Mouse (Mus musculus): Measurements from ENCODE around the gene B3glct. TPM values are rescaled to one million over a fixed set of nuclear protein-coding genes. Genes with fewer than 3 reads are reported as not detected.

Gene B3glct
- polyA plus RNA-seq, 1 experiment from 2014 or later, result 16.0 TPM

- no peak for ATAC-seq (ENCODE audit: low FRiP score, low read depth)
- Histone ChIP-seq H3K9me3 (no peaks in the 10 kb centered on the region), H3K4me2 (replicated peaks) (no peak overlapping the region), H3K27ac (replicated peaks) (no peak overlapping the region), H3K4me3 (no peak overlapping the region), H3K4me1 (no peaks in the 10 kb centered on the region), H3K36me3 (no peaks in the 10 kb centered on the region), H3K9ac (replicated peaks) (no peak overlapping the region), H3K27me3 (no peaks in the 10 kb centered on the region)
- WGBS, result 88% methylated on average over 5 of the region's 5 CpGs
Measured at GRCm38 (mm10) chr5:149767651-149768301, 89.7 kb downstream of the B3glct start.

GRCm38 (mm10) chr5:149769666-149770065, 91.6 kb downstream of the B3glct start:
- Histone ChIP-seq H3K27ac (replicated peaks) (no peak overlapping the region), H3K9me3 (no peaks in the 10 kb centered on the region), H3K4me2 (replicated peaks) (no peak overlapping the region), H3K4me3 (no peak overlapping the region), H3K4me1 (no peaks in the 10 kb centered on the region), H3K9ac (replicated peaks) (no peak overlapping the region), H3K36me3 (no peaks in the 10 kb centered on the region), H3K27me3 (no peaks in the 10 kb centered on the region)
- ATAC-seq (ENCODE audit: low FRiP score, low read depth), result no peak
- 91% methylated on average over 8 of the region's 8 CpGs for WGBS

DNA sequence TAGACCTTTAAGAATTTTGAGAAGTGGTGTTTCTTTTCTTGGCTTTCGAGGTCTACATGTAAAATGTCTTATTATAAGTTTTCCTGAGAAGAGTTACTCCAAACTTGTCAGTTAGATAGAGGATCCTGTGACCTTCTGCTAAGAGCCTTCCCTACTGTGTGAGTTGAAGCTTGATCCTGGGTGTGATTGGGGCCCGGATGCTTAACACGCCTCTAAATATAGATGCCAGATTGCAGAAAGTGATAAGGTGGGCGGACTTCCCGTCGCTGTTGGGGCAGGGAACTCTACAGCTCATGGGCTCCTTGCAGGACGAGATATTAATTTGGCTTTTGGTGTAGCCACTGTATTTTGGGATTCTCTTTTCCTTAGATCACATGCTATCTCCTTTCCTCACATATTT, 98.0 kb downstream of the B3glct start:
- no peaks in the 10 kb centered on the region for H3K27me3 ChIP-seq
- H3K4me3 ChIP-seq, result no peak overlapping the region
- H3K9me3 ChIP-seq, result 0 out of 2 replicates have a peak, but pooled peaks cover 3% of the 10 kb centered on the region
- H3K4me2 ChIP-seq (replicated peaks), result no peak overlapping the region
- H3K4me1 ChIP-seq, result no peaks in the 10 kb centered on the region
- 92% methylated on average over 7 of the region's 7 CpGs for WGBS
- no peaks in the 10 kb centered on the region for H3K36me3 ChIP-seq
- H3K9ac ChIP-seq (replicated peaks), result no peak overlapping the region
- no peak overlapping the region for H3K27ac ChIP-seq (replicated peaks)
- ATAC-seq (ENCODE audit: low FRiP score, low read depth), result no peak

GRCm38 (mm10) chr5:149779740-149780139, 101.7 kb downstream of the B3glct start:
- H3K9me3 ChIP-seq, result 0 out of 2 replicates have a peak, but pooled peaks cover 7% of the 10 kb centered on the region
- 91% methylated on average over 6 of the region's 6 CpGs for WGBS

GRCm38 (mm10) chr5:149780411-149780810, 102.4 kb downstream of the B3glct start:
- Histone ChIP-seq H3K27me3 (no peaks in the 10 kb centered on the region), H3K9me3 (0 out of 2 replicates have a peak, but pooled peaks cover 10% of the 10 kb centered on the region), H3K4me2 (replicated peaks) (no peak overlapping the region), H3K4me1 (no peaks in the 10 kb centered on the region), H3K27ac (replicated peaks) (no peak overlapping the region), H3K36me3 (no peaks in the 10 kb centered on the region), H3K9ac (replicated peaks) (no peak overlapping the region), H3K4me3 (no peak overlapping the region)
- no peak for ATAC-seq (ENCODE audit: low FRiP score, low read depth)
- 93% methylated on average over 2 of the region's 2 CpGs for WGBS

More at GRCm38 (mm10) chr5:149779740-149780139, 101.7 kb downstream of the B3glct start:
- H3K27ac ChIP-seq (replicated peaks), result no peak overlapping the region
- H3K4me1 ChIP-seq, result no peaks in the 10 kb centered on the region
- ATAC-seq (ENCODE audit: low FRiP score, low read depth), result no peak
- H3K27me3 ChIP-seq, result no peaks in the 10 kb centered on the region
- H3K9ac ChIP-seq (replicated peaks), result no peak overlapping the region
- H3K36me3 ChIP-seq, result no peaks in the 10 kb centered on the region
- H3K4me3 ChIP-seq, result no peak overlapping the region
- no peak overlapping the region for H3K4me2 ChIP-seq (replicated peaks)

DNA sequence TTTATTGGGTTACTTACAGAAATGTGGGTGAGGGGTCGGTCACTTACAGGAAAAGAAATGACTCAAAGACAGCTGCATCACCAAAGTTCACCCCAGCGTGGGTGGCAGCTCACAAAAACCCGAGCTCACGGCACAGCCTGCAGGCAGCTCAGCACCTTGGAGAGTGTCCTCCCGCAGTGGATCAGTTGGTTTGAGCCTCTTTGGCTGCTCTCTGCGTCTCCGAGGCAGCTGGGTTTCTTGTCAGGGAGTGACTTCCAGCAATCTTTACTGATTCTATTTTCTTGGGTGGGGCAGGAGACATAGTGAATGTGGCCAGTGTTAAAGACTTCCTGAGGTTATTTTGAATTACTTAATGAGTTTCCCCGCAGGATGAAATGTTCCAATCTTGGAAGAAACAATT, 112.1 kb downstream of the B3glct start:
- Histone ChIP-seq H3K36me3 (no peaks in the 10 kb centered on the region), H3K4me1 (no peaks in the 10 kb centered on the region), H3K27me3 (no peaks in the 10 kb centered on the region), H3K9ac (replicated peaks) (no peak overlapping the region), H3K4me3 (no peak overlapping the region), H3K27ac (replicated peaks) (no peak overlapping the region), H3K4me2 (replicated peaks) (no peak overlapping the region), H3K9me3 (peaks cover 18% of the 10 kb centered on the region)
- no peak for ATAC-seq (ENCODE audit: low FRiP score, low read depth)
- WGBS, result 21% methylated on average over 8 of the region's 8 CpGs

DNA sequence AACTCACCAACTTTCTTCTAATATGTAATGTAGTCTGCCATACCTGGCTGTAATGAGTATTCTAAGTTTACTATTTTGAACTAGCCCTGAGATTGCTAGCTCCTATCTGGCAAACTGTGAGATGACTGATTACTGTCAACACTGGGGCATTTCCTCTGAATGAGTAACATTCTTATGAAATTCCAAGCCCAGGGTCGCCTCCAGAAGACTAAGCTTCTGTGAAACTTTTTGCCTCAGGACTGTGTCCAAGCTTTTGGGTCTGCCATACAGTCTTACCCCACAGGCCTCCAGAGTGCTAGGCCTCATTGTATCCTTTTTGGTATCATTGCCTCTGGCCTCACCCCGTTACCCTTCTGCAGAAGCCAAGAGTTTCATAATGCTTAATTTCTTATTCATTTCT, 132.0 kb downstream of the B3glct start:
- no peak overlapping the region for H3K9ac ChIP-seq (replicated peaks)
- 84% methylated on average over 2 of the region's 2 CpGs for WGBS
- no peak for ATAC-seq (ENCODE audit: low FRiP score, low read depth)

GRCm38 (mm10) chr5:149811835-149812234, 133.8 kb downstream of the B3glct start:
- H3K27ac ChIP-seq (replicated peaks), result no peak overlapping the region
- 62% methylated on average over 6 of the region's 6 CpGs for WGBS
- H3K4me1 ChIP-seq, result no peaks in the 10 kb centered on the region
- H3K27me3 ChIP-seq, result no peaks in the 10 kb centered on the region
- no peaks in the 10 kb centered on the region for H3K36me3 ChIP-seq
- H3K4me3 ChIP-seq, result no peak overlapping the region
- no peaks in the 10 kb centered on the region for H3K9me3 ChIP-seq
- H3K9ac ChIP-seq (replicated peaks), result no peak overlapping the region
- ATAC-seq (ENCODE audit: low FRiP score, low read depth), result no peak
- H3K4me2 ChIP-seq (replicated peaks), result no peak overlapping the region

More for the DNA sequence above, 132.0 kb downstream of the B3glct start:
- no peaks in the 10 kb centered on the region for H3K4me1 ChIP-seq
- H3K9me3 ChIP-seq, result no peaks in the 10 kb centered on the region
- H3K4me3 ChIP-seq, result no peak overlapping the region
- H3K4me2 ChIP-seq (replicated peaks), result no peak overlapping the region
- no peaks in the 10 kb centered on the region for H3K36me3 ChIP-seq
- no peak overlapping the region for H3K27ac ChIP-seq (replicated peaks)
- no peaks in the 10 kb centered on the region for H3K27me3 ChIP-seq

Other genes with a start within 250 kb of the B3glct start
- gene Tex26, start 238.6 kb upstream of the B3glct start, polyA plus RNA-seq (2016; fragmentation: Nextera tagmentation; extraction: Ambion mirVana), result 1.1 and 1.7 TPM in 2 replicates
- 0.08 and 0.10 TPM in 2 replicates for gene Wdr95, start 149.6 kb upstream of the B3glct start, polyA plus RNA-seq (2016; fragmentation: Nextera tagmentation; extraction: Ambion mirVana)
- gene Hsph1, start 41.9 kb upstream of the B3glct start, polyA plus RNA-seq (2016; fragmentation: Nextera tagmentation; extraction: Ambion mirVana), result 105 and 119 TPM in 2 replicates

Data from midbrain, embryonic 12.5 days (tissue).